Mouse (Mus musculus): ENCODE results near the gene Hapln2. TPM values are rescaled to one million over a fixed set of nuclear protein-coding genes. Genes with fewer than 3 reads are reported as not detected.

Hapln2 gene
- total and polyA plus RNA-seq, 3 experiments, result not detected

GRCm38 (mm10) chr3:87995331-87995730 lies 32.1 kb downstream of the Hapln2 start:
- Histone ChIP-seq H3K27me3 (replicated peaks) (peaks cover 93% of the 10 kb centered on the region), H3K36me3 (replicated peaks in 1 of 2; ENCODE audit: control insufficient read depth in 1 of 2, insufficient read depth in 1 of 2, low read length in 1 of 2) (no peaks in the 10 kb centered on the region), H3K27ac (ENCODE audit: insufficient read depth, low read depth) (no peak overlapping the region), H3K4me3 (replicated peaks in 1 of 3; ENCODE audit: low read depth in 2 of 3, low read length in 2 of 3, poor library complexity in 1 of 3) (no peak overlapping the region), H3K4me1 (ENCODE audit: control insufficient read depth in 1 of 2, insufficient read depth in 2 of 2) (peaks cover 0 to 5% of the 10 kb centered on the region in 2 experiments; a peak in 1 of 4 replicates), H3K4me2 (ENCODE audit: insufficient read depth, low read depth, poor library complexity, severe bottlenecking) (no peak overlapping the region), H3K9ac (ENCODE audit: insufficient read depth, low read depth) (no peak overlapping the region), H3K9me3 (replicated peaks; ENCODE audit: low read length) (peaks cover 8% of the 10 kb centered on the region), H3K79me2 (replicated peaks; ENCODE audit: control insufficient read depth, extremely low read depth, insufficient read depth, poor library complexity, severe bottlenecking) (no peaks in the 10 kb centered on the region)
- no peak for TF ChIP-seq E2F4 (IDR thresholded peaks at IDR 0.05; ENCODE audit: insufficient replicate concordance, low read depth, low read length)
- no peak for TF ChIP-seq CHD2 (IDR thresholded peaks at IDR 0.05; ENCODE audit: low read length)
- in situ Hi-C loops (cut with MboI; ENCODE audit: low pct_ligation_motif_present, low pct_unique_long_range_greater_than_20kb, low sequenced_read_pairs) (no loop called here), dilution Hi-C loops (cut with MboI; ENCODE audit: extremely low pct_ligation_motif_present, extremely low pct_unique_long_range_greater_than_20kb, low sequenced_read_pairs) (no loop called here)
- DNase-seq (ENCODE audit: extremely low read depth), result no peak

- Histone ChIP-seq H3K9me3 (replicated peaks; ENCODE audit: low read length) (peaks cover 2% of the 10 kb centered on the region), H3K79me2 (replicated peaks; ENCODE audit: control insufficient read depth, extremely low read depth, insufficient read depth, poor library complexity, severe bottlenecking) (no peaks in the 10 kb centered on the region), H3K27ac (ENCODE audit: insufficient read depth, low read depth) (no peak overlapping the region), H3K4me3 (replicated peaks in 1 of 3; ENCODE audit: low read depth in 2 of 3, low read length in 2 of 3, poor library complexity in 1 of 3) (no peak overlapping the region), H3K27me3 (replicated peaks) (peaks cover 93% of the 10 kb centered on the region), H3K4me2 (ENCODE audit: insufficient read depth, low read depth, poor library complexity, severe bottlenecking) (no peak overlapping the region), H3K4me1 (ENCODE audit: control insufficient read depth in 1 of 2, insufficient read depth in 2 of 2) (peaks cover 0 to 5% of the 10 kb centered on the region in 2 experiments; a peak in 1 of 4 replicates), H3K36me3 (replicated peaks in 1 of 2; ENCODE audit: control insufficient read depth in 1 of 2, insufficient read depth in 1 of 2, low read length in 1 of 2) (no peaks in the 10 kb centered on the region), H3K9ac (ENCODE audit: insufficient read depth, low read depth) (no peak overlapping the region)
- in situ Hi-C loops (cut with MboI; ENCODE audit: low pct_ligation_motif_present, low pct_unique_long_range_greater_than_20kb, low sequenced_read_pairs) (no loop called here), dilution Hi-C loops (cut with MboI; ENCODE audit: extremely low pct_ligation_motif_present, extremely low pct_unique_long_range_greater_than_20kb, low sequenced_read_pairs) (no loop called here)
- peak; percentile 41 for DNase-seq (ENCODE audit: extremely low read depth)
- TF ChIP-seq MAZ (IDR thresholded peaks at IDR 0.05; ENCODE audit: low read depth, low read length), result no peak
- TF ChIP-seq BHLHE40 (IDR thresholded peaks at IDR 0.05; ENCODE audit: low read depth, low read length), result no peak
- TF ChIP-seq CHD1 (IDR thresholded peaks at IDR 0.05; ENCODE audit: low read depth, low read length), result no peak
- no peak for TF ChIP-seq UBTF (IDR thresholded peaks at IDR 0.05; ENCODE audit: low read depth, low read length)
- no peak for TF ChIP-seq RAD21 (IDR thresholded peaks at IDR 0.05; ENCODE audit: low read depth, low read length)
- TF ChIP-seq TBP (conservative IDR thresholded peaks at IDR 0.05; ENCODE audit: low read depth, low read length), result no peak
- TF ChIP-seq TCF12 (IDR thresholded peaks at IDR 0.05; ENCODE audit: low read depth, low read length), result no peak
- no peak for TF ChIP-seq EP300 (IDR thresholded peaks at IDR 0.05; ENCODE audit: low read length)
- no peak for TF ChIP-seq SMC3 (IDR thresholded peaks at IDR 0.05; ENCODE audit: low read depth, low read length)
- TF ChIP-seq KAT2A (IDR thresholded peaks at IDR 0.05; ENCODE audit: insufficient replicate concordance, low read length), result no peak
Measured at GRCm38 (mm10) chr3:87993436-87993835, 33.9 kb downstream of the Hapln2 start.

- dilution Hi-C loops (cut with MboI; ENCODE audit: extremely low pct_ligation_motif_present, extremely low pct_unique_long_range_greater_than_20kb, low sequenced_read_pairs) (no loop called here), in situ Hi-C loops (cut with MboI; ENCODE audit: low pct_ligation_motif_present, low pct_unique_long_range_greater_than_20kb, low sequenced_read_pairs) (no loop called here)
- DNase-seq (ENCODE audit: extremely low read depth), result no peak
- Histone ChIP-seq H3K4me2 (ENCODE audit: insufficient read depth, low read depth, poor library complexity, severe bottlenecking) (no peak overlapping the region), H3K4me3 (replicated peaks in 1 of 3; ENCODE audit: low read depth in 2 of 3, low read length in 2 of 3, poor library complexity in 1 of 3) (no peak overlapping the region), H3K27me3 (replicated peaks) (peaks cover 66% of the 10 kb centered on the region), H3K9me3 (replicated peaks; ENCODE audit: low read length) (no peaks in the 10 kb centered on the region), H3K27ac (ENCODE audit: insufficient read depth, low read depth) (no peak overlapping the region), H3K36me3 (replicated peaks in 1 of 2; ENCODE audit: control insufficient read depth in 1 of 2, insufficient read depth in 1 of 2, low read length in 1 of 2) (no peaks in the 10 kb centered on the region), H3K4me1 (ENCODE audit: control insufficient read depth in 1 of 2, insufficient read depth in 2 of 2) (peaks cover 2 to 32% of the 10 kb centered on the region in 2 experiments; a peak in 3 of 4 replicates), H3K79me2 (replicated peaks; ENCODE audit: control insufficient read depth, extremely low read depth, insufficient read depth, poor library complexity, severe bottlenecking) (no peaks in the 10 kb centered on the region), H3K9ac (ENCODE audit: insufficient read depth, low read depth) (no peak overlapping the region)
- TF ChIP-seq PAX5 (IDR thresholded peaks at IDR 0.05; ENCODE audit: low read length) (no peak), GABPA (IDR thresholded peaks at IDR 0.05; ENCODE audit: insufficient replicate concordance, low read depth, low read length) (no peak), ZC3H11A (IDR thresholded peaks at IDR 0.05; ENCODE audit: low read depth, low read length) (no peak), IRF4 (IDR thresholded peaks at IDR 0.05; ENCODE audit: low read depth, low read length) (no peak), NRF1 (IDR thresholded peaks at IDR 0.05; ENCODE audit: low read depth, low read length) (peak; percentile 77)
Measured at GRCm38 (mm10) chr3:87989935-87990334, 37.4 kb downstream of the Hapln2 start.

Measured in CH12.LX (cell line).